Mouse (Mus musculus): ENCODE measurements at regions not wholly inside any gene's neighbourhood (a gene's known extent, or its start where the extent isn't known, plus 50 kb on each side); places are given as distances from the start of the nearest gene placed in this dataset.

- DNase-seq (ENCODE audit: low spot score), result peak; percentile 37
These were observed 133.4 kb upstream of the 1600014C23Rik start for GRCm38 (mm10) chr17:45866876-45867652.

DNA sequence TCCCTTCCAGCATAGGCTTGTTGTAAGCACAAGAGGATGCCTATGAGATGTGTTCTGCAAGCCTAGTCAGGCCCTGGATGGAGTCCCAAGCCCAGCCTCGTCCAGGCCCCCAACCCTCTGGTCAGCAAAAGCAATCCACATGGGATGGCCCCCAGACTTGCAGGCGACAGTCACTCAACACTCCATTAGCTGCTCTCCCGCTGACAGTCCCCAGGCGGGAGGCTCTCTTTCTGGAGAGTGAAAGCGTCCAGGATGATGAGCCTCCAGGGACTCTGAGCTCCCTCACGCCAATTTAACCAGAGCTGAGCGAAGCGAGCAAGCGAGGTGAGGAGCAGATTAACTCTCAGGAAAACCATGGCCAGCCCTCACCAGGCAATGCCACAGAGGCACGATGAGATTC, 132.7 kb upstream of the 1600014C23Rik start:
- no peak for DNase-seq (ENCODE audit: low spot score)

- DNase-seq (ENCODE audit: low spot score), result no peak
These were observed 132.3 kb upstream of the 1600014C23Rik start for GRCm38 (mm10) chr17:45865944-45866343.

- DNase-seq (ENCODE audit: low spot score), result peak; percentile 82
These were observed 130.0 kb upstream of the 1600014C23Rik start for GRCm38 (mm10) chr17:45863471-45864205.

DNA sequence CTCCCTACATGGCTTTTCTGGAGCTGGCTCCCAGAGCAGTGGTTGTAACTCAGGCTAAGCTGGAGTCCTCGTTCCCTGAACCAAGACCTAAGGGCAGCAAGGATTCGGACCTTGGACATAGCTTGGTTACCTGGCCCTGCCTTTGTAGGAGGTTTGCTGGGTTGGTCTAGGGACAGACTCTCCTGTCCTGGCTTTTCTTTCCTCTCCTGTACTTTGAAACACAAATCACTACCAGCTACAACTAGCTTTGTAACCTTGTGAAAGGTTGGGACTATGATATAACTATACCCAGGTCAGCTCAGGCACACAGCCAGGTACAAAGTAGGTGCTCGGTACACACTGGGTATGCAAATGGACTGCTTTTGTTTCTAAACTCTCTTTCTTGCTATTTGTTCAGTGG, 129.4 kb upstream of the 1600014C23Rik start:
- DNase-seq (ENCODE audit: low spot score), result no peak

GRCm38 (mm10) chr17:45859441-45859840, 125.8 kb upstream of the 1600014C23Rik start:
- no peak for DNase-seq (ENCODE audit: low spot score)

DNA sequence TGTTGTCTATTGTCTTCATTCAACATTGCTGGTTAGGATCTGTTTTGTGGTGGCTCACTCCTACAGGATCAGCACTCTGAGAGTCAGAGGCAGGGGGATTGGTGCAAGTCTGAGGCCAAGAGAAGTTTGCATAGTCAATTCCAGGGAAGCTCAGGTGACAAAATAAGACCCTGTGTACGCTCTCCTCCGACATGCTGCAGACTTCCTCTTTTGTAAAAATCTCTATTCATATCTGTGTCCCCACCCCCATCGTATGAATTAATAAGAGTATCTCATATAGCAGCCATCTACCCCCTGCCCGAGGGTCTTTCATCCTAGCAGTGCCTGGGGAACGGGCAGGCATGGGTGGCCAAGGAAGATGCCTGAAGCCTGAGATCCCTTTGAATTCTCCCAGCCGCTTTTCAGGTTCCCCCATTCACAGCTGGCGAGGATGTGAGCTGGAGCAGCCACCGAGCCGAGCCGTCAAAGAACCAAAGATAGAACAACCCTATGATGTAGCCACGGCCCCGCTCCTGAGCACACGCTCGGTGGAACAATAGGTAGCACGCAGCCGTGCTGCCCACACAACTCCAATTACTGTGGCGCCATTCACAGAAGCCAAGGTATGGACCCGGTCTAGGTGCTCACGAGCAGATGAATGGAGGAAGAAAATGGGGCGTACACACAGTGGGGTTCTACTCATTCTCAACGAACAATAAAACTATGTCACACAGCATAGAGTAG, 120.4 kb upstream of the 1600014C23Rik start:
- no peak for DNase-seq (ENCODE audit: low spot score)

DNA sequence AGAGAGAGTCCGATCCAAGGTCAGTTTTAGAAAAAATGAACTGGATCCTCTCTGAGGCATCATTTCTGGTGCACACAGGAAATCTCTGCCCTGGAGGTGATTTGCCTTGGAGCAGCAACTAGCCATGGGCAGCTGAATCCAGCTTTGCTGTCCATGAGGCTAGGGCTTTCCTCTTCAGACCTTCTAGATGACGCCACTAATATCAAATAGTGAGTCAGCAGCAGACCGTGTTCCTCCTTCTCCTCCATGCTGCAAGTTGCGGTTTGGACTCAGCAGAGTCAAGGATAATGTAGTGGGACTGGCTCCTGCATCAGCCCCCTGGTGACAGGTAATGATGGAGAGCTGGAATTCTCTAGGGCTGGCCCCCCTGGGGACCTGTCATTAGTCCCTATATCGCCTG, 118.8 kb upstream of the 1600014C23Rik start:
- no peak for DNase-seq (ENCODE audit: low spot score)

- DNase-seq (ENCODE audit: low spot score), result no peak
These were observed 118.2 kb upstream of the 1600014C23Rik start for GRCm38 (mm10) chr17:45851723-45852396.

- DNase-seq (ENCODE audit: low spot score), result no peak
These were observed 117.3 kb upstream of the 1600014C23Rik start for GRCm38 (mm10) chr17:45850976-45851375.

DNA sequence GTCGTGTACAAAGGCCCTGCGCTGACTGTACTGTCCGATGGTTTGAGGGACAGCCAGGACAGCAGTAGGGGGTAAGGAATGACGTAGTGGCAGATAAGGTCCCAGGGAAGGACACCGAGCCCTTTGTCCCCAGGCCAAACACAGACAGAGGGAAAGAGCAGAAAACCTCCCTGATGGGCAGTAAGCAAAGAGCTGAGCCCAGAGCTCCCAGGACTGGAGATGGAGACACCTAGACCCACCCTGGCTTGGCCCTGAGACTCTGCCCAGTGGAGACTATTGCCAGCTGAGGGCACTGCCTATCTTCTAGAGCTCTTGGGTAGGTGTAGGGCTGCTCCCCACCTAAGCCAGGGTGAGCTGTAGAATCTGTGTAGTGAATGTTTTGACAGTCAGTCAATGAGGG, 116.5 kb upstream of the 1600014C23Rik start:
- DNase-seq (ENCODE audit: low spot score), result no peak

DNA sequence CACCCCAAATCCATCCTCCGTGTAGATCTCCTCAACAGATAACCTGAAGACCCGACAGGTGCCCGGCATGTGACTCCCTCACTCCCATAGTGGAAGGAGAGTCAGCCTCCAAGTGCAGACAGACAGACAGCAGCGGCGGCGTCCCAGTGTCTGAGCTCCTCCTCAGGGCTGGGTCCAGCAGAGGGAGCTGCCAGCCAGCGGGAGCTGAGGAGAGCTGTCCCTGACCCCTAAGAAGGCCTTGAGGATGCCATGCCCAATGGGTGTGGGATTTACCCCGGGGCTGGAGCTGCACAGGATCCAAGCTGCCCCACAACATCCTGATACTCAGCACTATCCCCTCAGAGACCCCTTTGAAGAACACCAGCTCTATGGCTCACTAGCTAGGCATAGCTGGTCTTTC, 115.0 kb upstream of the 1600014C23Rik start:
- peak; percentile 68 for DNase-seq (ENCODE audit: low spot score)

GRCm38 (mm10) chr17:45847701-45848378, 114.2 kb upstream of the 1600014C23Rik start:
- no peak for DNase-seq (ENCODE audit: low spot score)

DNA sequence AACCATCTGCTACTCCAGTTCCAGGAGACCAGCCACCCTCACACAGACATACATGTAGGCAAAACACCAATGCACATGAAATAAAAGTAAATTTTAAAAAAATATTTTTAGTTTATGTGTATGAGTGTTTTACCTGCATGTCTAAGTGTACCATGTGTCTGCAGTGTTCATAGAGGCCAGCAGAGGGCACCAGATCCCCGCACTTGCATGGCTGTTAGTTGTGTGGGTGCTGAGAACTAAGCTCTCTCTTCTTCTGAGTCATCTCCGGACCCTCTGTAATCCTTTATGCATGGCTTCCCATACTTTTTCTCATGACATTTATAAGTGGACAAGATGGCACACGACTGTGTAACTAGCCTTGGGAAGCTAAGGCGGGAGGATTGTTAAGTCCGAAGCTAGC, 112.2 kb upstream of the 1600014C23Rik start:
- DNase-seq (ENCODE audit: low spot score), result no peak

- no peak for DNase-seq (ENCODE audit: low spot score)
These were observed 103.1 kb upstream of the 1600014C23Rik start for GRCm38 (mm10) chr17:45836731-45837130.

DNA sequence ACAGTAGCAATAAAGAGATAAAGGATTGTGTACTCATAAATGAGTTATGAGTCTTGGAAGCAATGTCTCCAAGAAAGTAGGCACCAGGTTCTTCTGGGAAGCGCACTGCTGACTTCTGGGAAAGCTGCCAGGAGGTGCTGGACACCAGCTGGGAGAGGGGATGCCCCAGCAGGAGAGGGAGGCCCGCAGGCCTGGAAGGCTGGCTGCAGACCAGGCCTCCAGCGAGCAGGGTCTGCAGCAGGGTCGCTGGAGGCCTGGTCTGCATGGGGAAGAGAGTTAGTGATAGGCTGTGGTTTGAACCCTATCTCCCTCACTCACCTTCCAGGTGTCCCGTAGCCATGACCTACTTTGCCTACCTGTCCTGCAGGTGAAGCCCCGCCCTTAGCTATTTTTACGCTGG, 102.6 kb upstream of the 1600014C23Rik start:
- no peak for DNase-seq (ENCODE audit: low spot score)

GRCm38 (mm10) chr17:45834518-45835071, 101.0 kb upstream of the 1600014C23Rik start:
- no peak for DNase-seq (ENCODE audit: low spot score)

DNA sequence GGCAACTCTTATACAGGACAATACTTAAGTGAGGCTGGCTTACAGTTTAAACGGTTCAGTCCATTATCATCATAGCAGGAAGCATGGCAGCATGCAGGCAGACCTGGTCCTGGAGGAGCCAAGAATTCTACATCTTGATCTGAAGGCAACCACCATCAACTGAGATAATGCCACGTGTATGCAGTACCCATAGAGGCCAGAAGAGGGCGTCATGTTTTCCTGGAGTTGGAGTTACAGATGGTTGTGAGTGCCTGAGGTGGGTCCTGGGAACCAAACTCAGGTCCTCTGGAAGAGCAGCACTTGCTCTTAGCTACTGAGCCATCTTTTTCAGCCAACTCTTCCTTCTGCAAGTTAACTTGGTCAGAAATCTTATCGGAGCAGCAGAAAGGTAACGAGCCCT, 96.7 kb upstream of the 1600014C23Rik start:
- DNase-seq (ENCODE audit: low spot score), result no peak

GRCm38 (mm10) chr17:45829571-45829970, 95.9 kb upstream of the 1600014C23Rik start:
- no peak for DNase-seq (ENCODE audit: low spot score)

- DNase-seq (ENCODE audit: low spot score), result no peak
These were observed 95.2 kb upstream of the 1600014C23Rik start for GRCm38 (mm10) chr17:45828843-45829242.

DNA sequence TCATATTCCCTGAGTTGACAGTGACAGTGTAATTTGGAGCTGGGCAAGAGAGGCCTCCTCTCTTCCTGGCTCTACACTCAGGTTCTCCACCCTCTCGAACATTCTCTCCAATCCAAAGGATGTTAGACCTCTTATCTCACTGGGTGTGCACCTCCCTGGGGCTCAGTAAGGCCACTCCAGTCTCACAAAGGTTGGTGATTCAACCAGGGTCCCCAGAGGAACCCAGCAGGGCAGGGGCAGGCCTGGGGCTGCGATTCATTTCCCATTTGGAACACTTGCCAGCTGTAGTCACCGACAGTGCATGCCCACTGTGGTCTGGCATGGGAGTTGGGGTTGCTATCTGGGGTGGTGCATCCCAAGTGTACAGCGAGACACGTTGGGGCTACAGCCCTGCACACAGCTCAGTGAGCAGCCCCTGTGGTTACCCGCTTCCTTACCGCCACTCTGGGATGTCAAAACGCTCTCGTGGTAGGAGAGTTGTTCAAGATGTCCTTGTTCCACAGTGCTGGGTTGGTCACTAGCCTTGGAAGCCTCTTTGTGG, 94.7 kb upstream of the 1600014C23Rik start:
- DNase-seq (ENCODE audit: low spot score), result no peak

Measured in embryo, embryonic 10 days (tissue).